Comparison of ENCODE assay signal across 8 mouse cellular contexts in the genomic region with DNA sequence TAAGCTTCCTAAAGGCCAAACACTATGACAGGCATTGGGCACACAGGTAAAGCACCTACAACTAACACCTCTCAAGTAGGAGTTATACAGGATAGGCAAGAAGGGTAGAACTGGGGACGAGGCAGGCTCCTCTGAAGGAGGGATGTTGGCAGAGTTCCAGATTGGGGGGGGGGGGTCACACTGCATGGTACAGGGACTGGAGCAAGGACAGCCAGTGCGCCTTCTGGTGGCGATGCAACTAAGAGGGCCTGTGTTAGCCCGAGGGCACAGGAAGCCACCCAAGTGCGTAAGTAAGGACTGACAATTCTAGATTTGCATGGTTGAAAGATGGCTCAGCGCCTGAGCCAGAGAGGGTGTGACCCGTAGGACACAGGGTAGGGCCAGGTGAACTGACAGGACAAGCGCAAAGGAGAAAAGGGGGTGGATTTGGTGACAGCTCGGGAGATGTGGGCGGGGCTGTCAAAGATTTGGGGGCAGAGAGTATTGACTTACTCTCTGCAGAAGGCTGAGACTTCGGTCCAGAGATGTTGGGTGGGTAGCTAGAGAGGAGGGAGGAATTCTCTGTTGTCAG. TPM values are rescaled to one million over a fixed set of nuclear protein-coding genes. Genes with fewer than 3 reads are reported as not detected.
DNase-seq lines count a peak whose midpoint lies in the region; ATAC-seq lines count a peak whose summit lies in the region.

No protein-coding gene starts in this region.

- peak overlapping the region; percentile 99 for H3K27ac ChIP-seq in heart, embryonic 14.5 days (replicated peaks in 1 of 2; ENCODE audit: control insufficient read depth in 1 of 2, insufficient read depth in 1 of 2, low read depth in 2 of 2, low read length in 2 of 2)
- peak overlapping the region; percentile 98 for H3K27ac ChIP-seq in kidney, embryonic 16.5 days (ENCODE audit: low read length)

- peak; percentile 17; the same call in 1 of the 2 replicates for ATAC-seq in heart, embryonic 14.5 days (ENCODE audit: insufficient number of reproducible peaks, insufficient read depth, low FRiP score, low read depth)
- peak; percentile 28 for ATAC-seq in kidney, embryonic 16.5 days (ENCODE audit: low FRiP score, low TSS enrichment)

- H3K4me1 ChIP-seq in heart, embryonic 14.5 days (ENCODE audit: control insufficient read depth in 2 of 2, insufficient read depth in 2 of 2, low read length in 2 of 2) = peaks cover 54 to 62% of the 10 kb centered on the region in 2 experiments
- peaks cover 56% of the 10 kb centered on the region for H3K4me1 ChIP-seq in kidney, embryonic 16.5 days (ENCODE audit: insufficient read depth, low read length)

- H3K4me2 ChIP-seq in heart, embryonic 14.5 days (ENCODE audit: low read length) = peak overlapping the region; percentile 96
- peak overlapping the region; percentile 99 for H3K4me2 ChIP-seq in kidney, embryonic 16.5 days (replicated peaks; ENCODE audit: low read depth, low read length)

- H3K36me3 ChIP-seq in heart, embryonic 14.5 days (ENCODE audit: control insufficient read depth, insufficient read depth, low read length) = no peaks in the 10 kb centered on the region
- H3K36me3 ChIP-seq in kidney, embryonic 16.5 days (ENCODE audit: insufficient read depth, low read length) = no peaks in the 10 kb centered on the region

- H3K9ac ChIP-seq in heart, embryonic 14.5 days (ENCODE audit: low read length) = peak overlapping the region; percentile 87
- peak overlapping the region; percentile 77 for H3K9ac ChIP-seq in kidney, embryonic 16.5 days (replicated peaks; ENCODE audit: low read length)

- H3K27me3 ChIP-seq in heart, embryonic 14.5 days (ENCODE audit: control insufficient read depth, insufficient read depth, low read length) = no peaks in the 10 kb centered on the region
- no peaks in the 10 kb centered on the region for H3K27me3 ChIP-seq in kidney, embryonic 16.5 days (ENCODE audit: insufficient read depth, low read length)

- 2% methylated on average over 11 of the region's 11 CpGs for WGBS in heart, embryonic 14.5 days
- 2% methylated on average over 11 of the region's 11 CpGs for WGBS in kidney, embryonic 16.5 days

- H3K4me3 ChIP-seq in heart, embryonic 14.5 days (ENCODE audit: control insufficient read depth in 1 of 2, insufficient read depth in 1 of 2, low read depth in 1 of 2, low read length in 2 of 2) = peak overlapping the region; percentile 87 to 90
- H3K4me3 ChIP-seq in kidney, embryonic 16.5 days (ENCODE audit: low read length) = peak overlapping the region; percentile 80

- peak; percentile 63 to 74 for DNase-seq in CD8-positive naive resting alpha-beta T cell, adult 2 months (ENCODE audit: low read depth in 2 of 2, low spot score in 2 of 2)
- DNase-seq in T-cell, adult 2 months (ENCODE audit: low spot score) = peak; percentile 85
- peak; percentile 62 for DNase-seq in embryo, embryonic 11 days
- peak; percentile 79 for DNase-seq in lung, postnatal 14 days
- DNase-seq in right cerebral cortex, postnatal 14 days = peak; percentile 64
- DNase-seq in urinary bladder, postnatal 4 days (ENCODE audit: low spot score in 2 of 2) = no peak

- H3K9me3 ChIP-seq in heart, embryonic 14.5 days (ENCODE audit: control insufficient read depth, low read length) = no peaks in the 10 kb centered on the region
- H3K9me3 ChIP-seq in kidney, embryonic 16.5 days (ENCODE audit: low read length) = no peaks in the 10 kb centered on the region

RNA-seq across cellular contexts. Expression of gene Csrnp1, which starts 2.1 kb away (rescaled TPM):
- polyA plus RNA-seq in heart, embryonic 14.5 days (2014; fragmentation: Nextera tagmentation; extraction: Ambion mirVana) = 1.7 and 3.2 TPM in 2 replicates
- polyA plus RNA-seq in kidney, embryonic 16.5 days (2015; fragmentation: Nextera tagmentation; extraction: Ambion mirVana) = 7.1 and 8.7 TPM in 2 replicates

RNA-seq across cellular contexts. Expression of gene Xirp1, which starts 41.1 kb away (rescaled TPM):
- 57.1 and 59.9 TPM in 2 replicates for polyA plus RNA-seq in heart, embryonic 14.5 days (2014; fragmentation: Nextera tagmentation; extraction: Ambion mirVana)
- polyA plus RNA-seq in kidney, embryonic 16.5 days (2015; fragmentation: Nextera tagmentation; extraction: Ambion mirVana) = 0.22 and 0.23 TPM in 2 replicates

RNA-seq across cellular contexts. Expression of gene Ttc21a, which starts 44.9 kb away (rescaled TPM):
- 0.07 and 0.49 TPM in 2 replicates for polyA plus RNA-seq in heart, embryonic 14.5 days (2014; fragmentation: Nextera tagmentation; extraction: Ambion mirVana)
- 0.20 and 0.35 TPM in 2 replicates for polyA plus RNA-seq in kidney, embryonic 16.5 days (2015; fragmentation: Nextera tagmentation; extraction: Ambion mirVana)

RNA-seq across cellular contexts. Expression of gene Gorasp1, which starts 45.0 kb away (rescaled TPM):
- 19.5 and 23.2 TPM in 2 replicates for polyA plus RNA-seq in heart, embryonic 14.5 days (2014; fragmentation: Nextera tagmentation; extraction: Ambion mirVana)
- 28.0 and 29.5 TPM in 2 replicates for polyA plus RNA-seq in kidney, embryonic 16.5 days (2015; fragmentation: Nextera tagmentation; extraction: Ambion mirVana)

Comparison
In these comparisons a context has a peak if more than half of its experiments do, and no peak if none do; other contexts are left out.
1. DNase-seq: peak in CD8-positive naive resting alpha-beta T cell, adult 2 months (2 of 2), T-cell, adult 2 months (single experiment), embryo, embryonic 11 days (single experiment), lung, postnatal 14 days (single experiment) and right cerebral cortex, postnatal 14 days (single experiment); none in urinary bladder, postnatal 4 days (0 of 2).
2. RNA of gene Xirp1, which starts 41.1 kb away (polyA plus RNA-seq): 57.1 to 59.9 TPM in heart, embryonic 14.5 days; 0.22 to 0.23 TPM in kidney, embryonic 16.5 days; every median in the first group is over 10 times any median in the second.